Mouse (Mus musculus) liver, embryonic 14.5 days (tissue): ENCODE results near the gene Gm9817.

Source experiments
- CTCF ChIP-seq: IDR thresholded peaks from 2 replicates; pipeline ENCODE4 v1.5.1; 2016; ENCODE audit warnings: antibody characterized with exemption, low read depth, control low read depth
- EP300 ChIP-seq: IDR thresholded peaks from 2 replicates; pipeline ENCODE4 v1.6.1; 2016; ENCODE audit warnings: antibody characterized with exemption, low read depth

DNA sequence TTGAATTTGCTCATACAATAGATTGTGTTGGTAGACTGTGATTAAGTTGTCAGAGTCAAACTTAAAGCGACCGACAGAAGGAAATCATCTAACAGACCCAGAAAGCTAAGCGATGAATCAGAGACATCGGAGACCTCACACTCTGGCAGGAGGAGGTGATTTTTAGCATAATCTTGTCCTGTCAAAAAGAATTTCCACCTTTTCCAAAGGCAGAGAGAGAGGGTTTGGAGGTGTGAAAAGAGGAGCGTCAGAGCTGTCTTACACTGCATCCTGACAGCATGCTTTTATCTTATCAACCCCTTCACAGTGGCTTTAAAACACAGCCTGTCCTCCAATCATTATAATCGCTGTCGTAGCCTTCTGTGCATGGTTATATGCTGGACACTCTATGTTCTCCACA is 25.7 kb upstream of the Gm9817 start:
- TF ChIP-seq CTCF (no peak), EP300 (no peak)
